Mouse (Mus musculus) heart, adult 11 months (tissue): Measurements from ENCODE around the gene Fam173b.

Experiments
- DNase-seq: peaks from one replicate; pipeline ENCODE4 v3.0.0; 2022

Gene Fam173b

DNA sequence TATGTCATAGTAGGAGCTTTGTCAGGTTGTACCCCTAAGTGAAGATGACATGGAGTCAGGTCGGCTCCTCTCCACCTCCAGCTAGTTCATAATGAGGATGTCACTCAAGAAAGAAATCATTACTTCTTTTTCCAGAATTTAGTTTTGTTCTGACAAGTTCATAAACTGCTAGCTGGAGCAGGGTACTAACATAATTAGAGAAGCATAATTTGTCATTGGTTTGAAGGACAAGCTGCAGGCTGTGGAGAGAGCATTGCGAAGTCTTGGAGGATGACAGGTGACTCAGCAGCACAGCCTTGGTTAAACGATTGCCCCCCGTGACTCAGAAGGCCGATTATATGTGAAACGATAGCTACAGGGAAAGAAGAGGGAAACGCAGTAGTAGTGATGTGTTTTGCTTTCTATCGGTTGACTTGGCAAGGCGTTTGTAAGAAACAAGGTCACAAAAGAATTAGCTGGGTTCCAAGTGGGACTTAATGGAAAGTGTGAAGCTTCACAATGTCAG, 34.5 kb downstream of the Fam173b start:
- no peak for DNase-seq

DNA sequence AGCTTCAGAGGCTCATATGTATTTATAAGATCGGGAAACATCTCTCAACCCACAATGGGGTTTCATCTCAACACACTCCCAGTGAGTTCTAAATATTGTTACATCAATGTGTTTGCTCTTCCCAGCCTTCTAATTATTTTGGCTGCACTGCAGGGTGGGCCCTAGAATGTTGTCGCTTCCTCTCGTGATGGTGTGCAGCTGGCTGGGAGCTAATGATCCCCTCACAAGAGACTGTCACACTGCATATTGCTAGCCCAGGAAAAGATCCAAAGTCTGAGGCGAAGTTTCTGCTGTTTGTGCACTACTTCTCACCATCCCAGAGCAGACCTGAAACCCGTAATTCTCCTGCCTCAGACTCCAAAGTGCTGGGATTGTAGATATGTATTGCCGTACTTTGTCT, 45.6 kb downstream of the Fam173b start:
- DNase-seq = peak; percentile 87

GRCm38 (mm10) chr15:31647851-31648569, 46.4 kb downstream of the Fam173b start:
- peak; percentile 84 for DNase-seq

DNA sequence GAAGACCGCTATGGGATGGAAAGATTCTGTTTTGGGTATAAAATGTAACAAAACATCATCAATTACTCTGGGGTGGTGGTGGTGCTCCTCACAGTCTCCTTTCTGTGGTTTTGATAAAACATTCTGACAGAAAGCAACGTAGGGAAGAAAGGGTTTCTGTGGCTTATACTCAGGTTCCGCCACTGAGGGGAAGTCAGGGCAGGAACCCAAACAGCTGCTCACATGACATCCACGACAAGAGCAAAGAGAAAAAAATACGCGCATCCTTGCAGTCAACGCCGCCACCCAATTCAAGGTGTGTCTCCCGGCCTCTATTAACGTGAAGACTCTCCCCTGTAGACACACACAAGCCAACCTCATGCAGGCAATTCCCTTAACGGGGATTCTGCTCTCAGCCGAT, 48.0 kb downstream of the Fam173b start:
- DNase-seq = no peak

DNA sequence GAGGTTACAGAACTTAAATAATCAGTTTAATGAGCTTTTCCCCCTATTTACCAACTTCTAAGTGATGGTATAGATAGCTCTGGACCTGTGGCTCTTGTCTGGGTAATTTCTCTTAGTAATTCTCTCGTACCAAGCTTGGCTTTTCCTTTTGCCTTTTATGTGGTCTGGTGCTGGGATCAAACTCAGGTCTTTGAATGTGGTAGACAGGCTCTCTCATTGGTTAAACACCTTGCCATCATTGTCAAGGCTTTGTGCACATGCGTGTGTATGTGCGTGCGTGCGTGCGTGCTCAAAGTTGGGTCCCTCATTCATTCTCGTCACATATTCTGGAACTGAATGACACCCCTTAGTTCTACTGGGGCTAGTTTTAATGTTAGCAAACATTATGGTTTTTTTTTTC, 49.2 kb downstream of the Fam173b start:
- no peak for DNase-seq

GRCm38 (mm10) chr15:31660133-31660795, 58.6 kb downstream of the Fam173b start:
- no peak for DNase-seq

DNA sequence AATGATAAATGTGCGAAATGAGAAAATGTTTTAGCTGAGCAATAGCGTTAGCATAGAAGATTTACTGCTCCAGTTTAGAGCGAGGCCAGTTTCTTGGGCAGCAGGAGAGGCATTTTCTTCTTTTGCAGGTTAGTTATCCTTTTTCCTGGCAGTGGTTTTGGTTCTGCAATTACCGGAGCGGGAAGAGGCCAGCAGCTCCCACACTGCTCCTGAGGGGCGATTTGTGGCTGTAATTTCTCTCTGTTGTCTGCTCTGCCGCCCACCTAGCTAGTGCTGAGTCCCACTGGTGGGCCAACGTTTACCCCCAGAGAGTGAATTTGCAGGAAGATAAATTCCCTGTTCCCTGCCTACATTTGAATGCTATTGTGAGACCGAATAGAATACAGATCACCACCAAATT, 59.2 kb downstream of the Fam173b start:
- no peak for DNase-seq

GRCm38 (mm10) chr15:31661802-31662201, 60.1 kb downstream of the Fam173b start:
- no peak for DNase-seq

- DNase-seq = peak; percentile 90
Measured at GRCm38 (mm10) chr15:31663074-31663473, 61.4 kb downstream of the Fam173b start.
